ENCODE assay signal across 8 mouse cellular contexts in the genomic region with DNA sequence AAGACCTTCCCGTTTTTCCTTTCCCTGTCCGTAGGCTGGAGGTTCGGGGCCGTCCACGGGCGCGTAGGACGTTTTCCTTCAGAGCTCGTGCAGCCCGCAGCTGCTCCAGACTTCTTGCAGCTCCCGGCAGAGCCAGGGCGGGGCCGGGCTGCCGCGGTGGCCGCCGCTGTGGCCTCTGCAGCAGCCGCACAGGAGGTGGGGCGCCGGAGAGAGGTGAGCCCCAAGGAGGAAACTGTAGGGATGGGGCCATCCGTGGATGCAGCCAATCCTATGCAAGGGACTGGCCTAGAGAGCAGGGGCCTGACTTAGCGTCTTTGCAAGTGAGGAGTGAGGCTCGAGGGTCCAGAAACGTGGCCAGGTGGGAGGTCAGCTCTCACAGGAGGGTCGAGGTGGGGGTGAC. TPM values are rescaled to one million over a fixed set of nuclear protein-coding genes. Genes with fewer than 3 reads are reported as not detected.
A peak's percentile ranks its signal among the peaks of the same experiment; 100 is the strongest.
DNase-seq lines count a peak whose midpoint lies in the region; ATAC-seq lines count a peak whose summit lies in the region.

No protein-coding gene starts in this region.

- H3K4me2 ChIP-seq in heart, embryonic 15.5 days = peak overlapping the region; percentile 79
- peak overlapping the region; percentile 66 for H3K4me2 ChIP-seq in hindbrain, embryonic 13.5 days
- H3K4me2 ChIP-seq in lung, embryonic 15.5 days = peak overlapping the region; percentile 62
- peak overlapping the region; percentile 70 for H3K4me2 ChIP-seq in stomach, embryonic 14.5 days (replicated peaks; ENCODE audit: low read depth, low read length)

- 0 out of 2 replicates have a peak, but pooled peaks have one; percentile 35 for ATAC-seq in heart, embryonic 15.5 days (replicated peaks; ENCODE audit: insufficient number of reproducible peaks, insufficient read depth, low FRiP score, low read depth)
- ATAC-seq in hindbrain, embryonic 13.5 days (ENCODE audit: low FRiP score) = 0 out of 2 replicates have a peak, but pooled peaks have one; percentile 36
- no peak for ATAC-seq in lung, embryonic 15.5 days (ENCODE audit: borderline replicate concordance, extremely low read depth, low FRiP score, low TSS enrichment)
- peak; percentile 75 for ATAC-seq in stomach, embryonic 14.5 days (ENCODE audit: insufficient number of reproducible peaks, insufficient read depth, low FRiP score, low read depth)

- peaks cover 13% of the 10 kb centered on the region for H3K4me1 ChIP-seq in heart, embryonic 15.5 days (replicated peaks)
- peaks cover 16% of the 10 kb centered on the region for H3K4me1 ChIP-seq in hindbrain, embryonic 13.5 days (replicated peaks)
- H3K4me1 ChIP-seq in lung, embryonic 15.5 days = peaks cover 6% of the 10 kb centered on the region
- no peaks in the 10 kb centered on the region for H3K4me1 ChIP-seq in stomach, embryonic 14.5 days (ENCODE audit: control insufficient read depth, insufficient read depth, low read length)

- no peaks in the 10 kb centered on the region for H3K36me3 ChIP-seq in heart, embryonic 15.5 days
- H3K36me3 ChIP-seq in hindbrain, embryonic 13.5 days = no peaks in the 10 kb centered on the region
- H3K36me3 ChIP-seq in lung, embryonic 15.5 days = no peaks in the 10 kb centered on the region
- no peaks in the 10 kb centered on the region for H3K36me3 ChIP-seq in stomach, embryonic 14.5 days (ENCODE audit: control insufficient read depth, insufficient read depth, low read length)

- H3K4me3 ChIP-seq in heart, embryonic 15.5 days = peak overlapping the region; percentile 42
- H3K4me3 ChIP-seq in hindbrain, embryonic 13.5 days = peak overlapping the region; percentile 32
- H3K4me3 ChIP-seq in lung, embryonic 15.5 days = peak overlapping the region; percentile 34
- peak overlapping the region; percentile 32 for H3K4me3 ChIP-seq in stomach, embryonic 14.5 days (ENCODE audit: low read depth, low read length)

- peak overlapping the region; percentile 40 for H3K9ac ChIP-seq in heart, embryonic 15.5 days
- peak overlapping the region; percentile 66 for H3K9ac ChIP-seq in hindbrain, embryonic 13.5 days
- H3K9ac ChIP-seq in lung, embryonic 15.5 days = peak overlapping the region; percentile 20; the same call in 1 of the 2 replicates
- no peak overlapping the region; the same call in 1 of the 2 replicates for H3K9ac ChIP-seq in stomach, embryonic 14.5 days (replicated peaks; ENCODE audit: low read depth, low read length)

- H3K27ac ChIP-seq in heart, embryonic 15.5 days = no peak overlapping the region
- no peak overlapping the region for H3K27ac ChIP-seq in hindbrain, embryonic 13.5 days
- H3K27ac ChIP-seq in lung, embryonic 15.5 days = no peak overlapping the region
- no peak overlapping the region for H3K27ac ChIP-seq in stomach, embryonic 14.5 days (ENCODE audit: low read length)

- intact Hi-C loops in left cerebral cortex, postnatal 36 days (cut with DNase I) = no loop called here

- WGBS in heart, embryonic 15.5 days = under 1% methylated on average over 25 of the region's 25 CpGs
- WGBS in hindbrain, embryonic 13.5 days = under 1% methylated on average over 25 of the region's 25 CpGs
- 2% methylated on average over 25 of the region's 25 CpGs for WGBS in lung, embryonic 15.5 days
- WGBS in stomach, embryonic 14.5 days = under 1% methylated on average over 25 of the region's 25 CpGs

- H3K9me3 ChIP-seq in heart, embryonic 15.5 days (replicated peaks) = no peaks in the 10 kb centered on the region
- H3K9me3 ChIP-seq in hindbrain, embryonic 13.5 days = no peaks in the 10 kb centered on the region
- H3K9me3 ChIP-seq in lung, embryonic 15.5 days = no peaks in the 10 kb centered on the region
- no peaks in the 10 kb centered on the region for H3K9me3 ChIP-seq in stomach, embryonic 14.5 days (ENCODE audit: control insufficient read depth, low read depth, low read length)

- no peak for DNase-seq in heart, adult 18-20 months
- DNase-seq in embryo, embryonic 10.5 days (ENCODE audit: low spot score) = peak; percentile 49
- no peak for DNase-seq in frontal cortex, postnatal 14 days (ENCODE audit: low spot score in 2 of 2)
- DNase-seq in left cerebral cortex, postnatal 36 days (ENCODE audit: low spot score in 2 of 2) = no peak

- H3K27me3 ChIP-seq in heart, embryonic 15.5 days = peaks cover 41% of the 10 kb centered on the region
- H3K27me3 ChIP-seq in hindbrain, embryonic 13.5 days = peaks cover 50% of the 10 kb centered on the region
- peaks cover 25% of the 10 kb centered on the region; the same call in 1 of the 2 replicates for H3K27me3 ChIP-seq in lung, embryonic 15.5 days
- no peaks in the 10 kb centered on the region for H3K27me3 ChIP-seq in stomach, embryonic 14.5 days (ENCODE audit: control insufficient read depth, insufficient read depth, low read length)

RNA-seq across cellular contexts. Expression of a gene that starts 26.7 kb away (rescaled TPM):
- 36.8 and 39.1 TPM in 2 replicates for polyA plus RNA-seq in heart, embryonic 15.5 days (2015; fragmentation: Nextera tagmentation; extraction: Ambion mirVana)
- total RNA-seq in heart, adult 18-20 months (2021) = 10 to 100 TPM; 77.6 to 82.0 TPM
- 23.5 and 24.9 TPM in 2 replicates for polyA plus RNA-seq in hindbrain, embryonic 13.5 days (2015; fragmentation: Nextera tagmentation; extraction: Ambion mirVana)
- polyA plus RNA-seq in lung, embryonic 15.5 days (2015; fragmentation: Nextera tagmentation; extraction: Ambion mirVana) = 31.8 and 38.0 TPM in 2 replicates
- polyA plus RNA-seq in stomach, embryonic 14.5 days (2014; fragmentation: Nextera tagmentation; extraction: Ambion mirVana) = 35.1 and 35.3 TPM in 2 replicates
- total RNA-seq in left cerebral cortex, postnatal 36 days (2021) = 10 to 100 TPM; 54.6 to 55.8 TPM

RNA-seq across cellular contexts. Expression of a gene that starts 40.4 kb away (rescaled TPM):
- polyA plus RNA-seq in heart, embryonic 15.5 days (2015; fragmentation: Nextera tagmentation; extraction: Ambion mirVana) = 0.04 TPM in 1 of 2 replicates, not detected in the other
- not detected for total RNA-seq in heart, adult 18-20 months (2021)
- 0.14 TPM in 2 replicates for polyA plus RNA-seq in hindbrain, embryonic 13.5 days (2015; fragmentation: Nextera tagmentation; extraction: Ambion mirVana)
- 0.05 and 0.09 TPM in 2 replicates for polyA plus RNA-seq in lung, embryonic 15.5 days (2015; fragmentation: Nextera tagmentation; extraction: Ambion mirVana)
- 0.13 and 0.21 TPM in 2 replicates for polyA plus RNA-seq in stomach, embryonic 14.5 days (2014; fragmentation: Nextera tagmentation; extraction: Ambion mirVana)
- under 1 TPM; 0.11 to 0.12 TPM for total RNA-seq in left cerebral cortex, postnatal 36 days (2021)

RNA-seq across cellular contexts. Expression of a gene that starts 55.1 kb away (rescaled TPM):
- polyA plus RNA-seq in heart, embryonic 15.5 days (2015; fragmentation: Nextera tagmentation; extraction: Ambion mirVana) = 54.0 and 69.8 TPM in 2 replicates
- total RNA-seq in heart, adult 18-20 months (2021) = 10 to 100 TPM; 26.4 to 30.5 TPM
- polyA plus RNA-seq in hindbrain, embryonic 13.5 days (2015; fragmentation: Nextera tagmentation; extraction: Ambion mirVana) = 86.5 and 92.2 TPM in 2 replicates
- 104 and 106 TPM in 2 replicates for polyA plus RNA-seq in lung, embryonic 15.5 days (2015; fragmentation: Nextera tagmentation; extraction: Ambion mirVana)
- polyA plus RNA-seq in stomach, embryonic 14.5 days (2014; fragmentation: Nextera tagmentation; extraction: Ambion mirVana) = 98.8 and 110 TPM in 2 replicates
- 10 to 100 TPM; 74.9 to 77.6 TPM for total RNA-seq in left cerebral cortex, postnatal 36 days (2021)
